Mouse (Mus musculus) hindbrain, embryonic 10.5 days (tissue): ENCODE measurements around the gene Ptpn13. TPM values are rescaled to one million over a fixed set of nuclear protein-coding genes. Genes with fewer than 3 reads are reported as not detected.

Source experiments
- DNase-seq: peaks from one replicate; pipeline ENCODE4 v3.0.0-alpha.2; 2017; ENCODE audit warnings: low spot score
- H3K27ac ChIP-seq: fragments of 300-500 bp; sonication (generic); 2 replicates; pipeline ENCODE4 v1.5.1; 2016; ENCODE audit warnings: mild to moderate bottlenecking, moderate library complexity
- H3K27me3 ChIP-seq: fragments of 300-500 bp; sonication (generic); 2 replicates; pipeline ENCODE4 v1.6.1; 2016; ENCODE audit warnings: mild to moderate bottlenecking; ENCODE audit not compliant: poor library complexity, insufficient read depth, severe bottlenecking
- H3K36me3 ChIP-seq: fragments of 300-500 bp; sonication (generic); 2 replicates; pipeline ENCODE4 v1.6.1; 2016; ENCODE audit warnings: mild to moderate bottlenecking, moderate library complexity
- H3K4me1 ChIP-seq: fragments of 300-500 bp; sonication (generic); replicated peaks from 2 replicates; pipeline ENCODE4 v1.6.1; 2016; ENCODE audit warnings: mild to moderate bottlenecking
- H3K4me3 ChIP-seq: fragments of 300-500 bp; sonication (generic); 2 replicates; pipeline ENCODE4 v1.5.1; 2016; ENCODE audit warnings: mild to moderate bottlenecking, moderate library complexity
- H3K9me3 ChIP-seq: fragments of 300-500 bp; sonication (generic); 2 replicates; pipeline ENCODE4 v1.6.1; 2016; ENCODE audit warnings: mild to moderate bottlenecking, moderate library complexity
- WGBS: fragments of 180-500 bp; shearing (Covaris S2); methylation state at CpG from one replicate; pipeline ENCODE4 v1.1.7; 2016; 5-methylcytosine and 5-hydroxymethylcytosine counted together
- polyA plus RNA-seq: library from polyadenylated mRNA; unstranded; fragments of >200 nt; fragmentation: Nextera tagmentation; extraction: Ambion mirVana; gene quantifications from 2 replicates; pipeline ENCODE4 v1.2.1, GENCODE M21; 2016

Ptpn13 gene
- polyA plus RNA-seq, 1 experiment from 2014 or later, result 16.6 TPM

- H3K27ac ChIP-seq, result no peak overlapping the region
- DNase-seq, result no peak
- peaks cover 30% of the 10 kb centered on the region for H3K4me1 ChIP-seq
- WGBS, result 84% methylated on average over 4 of the region's 4 CpGs
- H3K4me3 ChIP-seq, result no peak overlapping the region
- H3K9me3 ChIP-seq, result no peaks in the 10 kb centered on the region
- no peaks in the 10 kb centered on the region for H3K27me3 ChIP-seq
- H3K36me3 ChIP-seq, result no peaks in the 10 kb centered on the region
Measured at GRCm38 (mm10) chr5:103397429-103397828, 27.6 kb upstream of the Ptpn13 start.

- H3K4me3 ChIP-seq, result no peak overlapping the region
- H3K4me1 ChIP-seq, result peaks cover 9% of the 10 kb centered on the region
- H3K27me3 ChIP-seq, result no peaks in the 10 kb centered on the region
- H3K9me3 ChIP-seq, result no peaks in the 10 kb centered on the region
- H3K36me3 ChIP-seq, result no peaks in the 10 kb centered on the region
- no peak for DNase-seq
- 85% methylated on average over 12 of the region's 12 CpGs for WGBS
- no peak overlapping the region for H3K27ac ChIP-seq
Measured at GRCm38 (mm10) chr5:103404213-103404968, 20.6 kb upstream of the Ptpn13 start.

- no peak overlapping the region for H3K27ac ChIP-seq
- no peak overlapping the region for H3K4me3 ChIP-seq
- H3K36me3 ChIP-seq, result no peaks in the 10 kb centered on the region
- peaks cover 9% of the 10 kb centered on the region for H3K4me1 ChIP-seq
- no peaks in the 10 kb centered on the region for H3K9me3 ChIP-seq
- WGBS, result 89% methylated on average over 2 of the region's 2 CpGs
- no peaks in the 10 kb centered on the region for H3K27me3 ChIP-seq
- no peak for DNase-seq
Measured at GRCm38 (mm10) chr5:103405921-103406320, 19.1 kb upstream of the Ptpn13 start.

GRCm38 (mm10) chr5:103412020-103412747 lies 12.8 kb upstream of the Ptpn13 start:
- no peak for DNase-seq

GRCm38 (mm10) chr5:103414542-103414941 lies 10.4 kb upstream of the Ptpn13 start:
- no peaks in the 10 kb centered on the region for H3K4me1 ChIP-seq
- DNase-seq, result no peak
- no peak overlapping the region for H3K27ac ChIP-seq
- no peak overlapping the region for H3K4me3 ChIP-seq
- WGBS, result 75% methylated on average over 3 of the region's 3 CpGs
- H3K36me3 ChIP-seq, result no peaks in the 10 kb centered on the region
- H3K27me3 ChIP-seq, result no peaks in the 10 kb centered on the region
- no peaks in the 10 kb centered on the region for H3K9me3 ChIP-seq

More at GRCm38 (mm10) chr5:103412020-103412747, 12.8 kb upstream of the Ptpn13 start:
- Histone ChIP-seq H3K4me3 (no peak overlapping the region), H3K4me1 (no peaks in the 10 kb centered on the region), H3K36me3 (no peaks in the 10 kb centered on the region), H3K27ac (no peak overlapping the region), H3K9me3 (no peaks in the 10 kb centered on the region), H3K27me3 (no peaks in the 10 kb centered on the region)
- 61% methylated on average over 10 of the region's 10 CpGs for WGBS

- Histone ChIP-seq H3K27ac (no peak overlapping the region), H3K9me3 (no peaks in the 10 kb centered on the region), H3K4me3 (no peak overlapping the region), H3K36me3 (no peaks in the 10 kb centered on the region), H3K27me3 (no peaks in the 10 kb centered on the region), H3K4me1 (peaks cover 27% of the 10 kb centered on the region)
- WGBS, result 78% methylated on average over 9 of the region's 9 CpGs
- no peak for DNase-seq
Measured at GRCm38 (mm10) chr5:103418009-103418408, 7.0 kb upstream of the Ptpn13 start.

- no peak for DNase-seq
- Histone ChIP-seq H3K27me3 (no peaks in the 10 kb centered on the region), H3K36me3 (no peaks in the 10 kb centered on the region), H3K4me3 (no peak overlapping the region), H3K9me3 (no peaks in the 10 kb centered on the region), H3K27ac (no peak overlapping the region), H3K4me1 (peaks cover 36% of the 10 kb centered on the region)
- 52% methylated on average over 3 of the region's 3 CpGs for WGBS
Measured at GRCm38 (mm10) chr5:103418886-103419285, 6.1 kb upstream of the Ptpn13 start.

GRCm38 (mm10) chr5:103420568-103420967 lies 4.4 kb upstream of the Ptpn13 start:
- Histone ChIP-seq H3K4me1 (peaks cover 52% of the 10 kb centered on the region), H3K27ac (peak overlapping the region; percentile 53), H3K4me3 (no peak overlapping the region), H3K9me3 (no peaks in the 10 kb centered on the region), H3K36me3 (no peaks in the 10 kb centered on the region), H3K27me3 (no peaks in the 10 kb centered on the region)
- no peak for DNase-seq
- 43% methylated on average over 10 of the region's 10 CpGs for WGBS

- Histone ChIP-seq H3K4me3 (no peak overlapping the region), H3K27ac (peak overlapping the region; percentile 96; the same call in 1 of the 2 replicates), H3K4me1 (peaks cover 67% of the 10 kb centered on the region)
Measured at GRCm38 (mm10) chr5:103422609-103423008, 2.4 kb upstream of the Ptpn13 start.

GRCm38 (mm10) chr5:103423305-103423926 lies 1.6 kb upstream of the Ptpn13 start:
- peaks cover 71% of the 10 kb centered on the region for H3K4me1 ChIP-seq
- H3K4me3 ChIP-seq, result peak overlapping the region; percentile 98
- no peaks in the 10 kb centered on the region for H3K9me3 ChIP-seq
- DNase-seq, result peak; percentile 40
- WGBS, result 3% methylated on average over 6 of the region's 6 CpGs
- no peaks in the 10 kb centered on the region for H3K36me3 ChIP-seq
- no peaks in the 10 kb centered on the region for H3K27me3 ChIP-seq
- H3K27ac ChIP-seq, result peak overlapping the region; percentile 96

More at GRCm38 (mm10) chr5:103422609-103423008, 2.4 kb upstream of the Ptpn13 start:
- no peaks in the 10 kb centered on the region for H3K36me3 ChIP-seq
- H3K9me3 ChIP-seq, result no peaks in the 10 kb centered on the region
- 58% methylated on average over 6 of the region's 6 CpGs for WGBS
- DNase-seq, result no peak
- no peaks in the 10 kb centered on the region for H3K27me3 ChIP-seq

GRCm38 (mm10) chr5:103423927-103424315 lies 1.1 kb upstream of the Ptpn13 start:
- H3K4me1 ChIP-seq, result peaks cover 71% of the 10 kb centered on the region
- peak overlapping the region; percentile 96 for H3K27ac ChIP-seq
- 0 out of 2 replicates have a peak, but pooled peaks cover 2% of the 10 kb centered on the region for H3K36me3 ChIP-seq
- DNase-seq, result no peak
- 2% methylated on average over 5 of the region's 5 CpGs for WGBS
- H3K4me3 ChIP-seq, result peak overlapping the region; percentile 98
- no peaks in the 10 kb centered on the region for H3K9me3 ChIP-seq
- H3K27me3 ChIP-seq, result no peaks in the 10 kb centered on the region

- 1% methylated on average over 66 of the region's 67 CpGs for WGBS
- peak; percentile 65 for DNase-seq
- Histone ChIP-seq H3K4me3 (peak overlapping the region; percentile 98), H3K9me3 (0 out of 2 replicates have a peak, but pooled peaks cover 2% of the 10 kb centered on the region), H3K36me3 (peaks cover 12% of the 10 kb centered on the region), H3K27ac (peak overlapping the region; percentile 96), H3K4me1 (peaks cover 74% of the 10 kb centered on the region), H3K27me3 (no peaks in the 10 kb centered on the region)
Measured at GRCm38 (mm10) chr5:103425363-103426031, 505 bp downstream of the Ptpn13 start.
